Mouse (Mus musculus) left cerebral cortex, postnatal 10 days (tissue): ENCODE measurements around the gene Ctbp1. TPM values are rescaled to one million over a fixed set of nuclear protein-coding genes. Genes with fewer than 3 reads are reported as not detected.

Source experiments
- DNase-seq, 2 experiments: peaks; one replicate each; pipeline ENCODE4 v3.0.0; 2021 to 2022; ENCODE audit warnings: low spot score in 2 of 2, mixed read lengths in 1 of 2; ENCODE audit errors: extremely low spot score in 1 of 2
- intact Hi-C: fragments of 180-260 bp; cut with DNase I; formaldehyde crosslinking; loops from one replicate; pipeline ENCODE4 v1.15.1; 2025
- total RNA-seq, 2 experiments: library from RNA; stranded (reverse); gene quantifications; 2 replicates each; pipeline ENCODE4 v1.2.3; 2021

The Ctbp1 gene
- total RNA-seq, result 100 to 1,000 TPM; 275 to 299 TPM

DNA sequence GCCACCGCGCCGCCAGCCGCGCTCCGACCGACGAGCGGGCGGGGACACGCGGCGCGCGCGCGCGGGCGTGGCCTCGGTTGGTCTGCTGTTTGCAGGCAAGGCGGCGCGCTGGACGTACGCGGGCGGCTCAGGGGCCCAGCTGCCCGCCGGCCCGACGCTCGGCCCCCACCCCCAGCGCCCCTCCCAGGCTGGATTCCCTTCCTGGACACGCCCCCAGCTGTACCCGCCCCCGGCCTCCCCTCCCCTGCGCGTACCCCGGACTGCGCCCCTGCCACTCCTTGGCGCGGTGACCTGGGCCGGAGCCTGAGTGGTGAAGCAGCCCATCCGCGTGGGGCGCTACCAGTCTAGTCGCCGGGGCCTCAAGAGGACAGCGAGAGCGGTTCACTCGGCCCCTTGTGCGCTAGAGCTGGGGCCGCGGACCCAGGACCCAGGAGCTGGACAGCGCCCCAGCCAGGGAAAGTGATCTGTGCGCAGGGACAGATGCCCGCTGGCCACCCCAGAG lies at the start of gene Ctbp1:
Gene Ctbp1 (minus strand): TSS at position 42 of the 502 bp plus-strand sequence.
- intact Hi-C loops, result loop anchor here (2.0 to 5.0 kb wide), 2 partner anchors 62 to 102 kb away; partner anchors contain the start of gene Maea
- DNase-seq, result peak; percentile 87 to 98

GRCm38 (mm10) chr5:33324491-33324890 lies 49.7 kb upstream of the Ctbp1 start:
- no peak for DNase-seq

GRCm38 (mm10) chr5:33312192-33312591 lies 37.4 kb upstream of the Ctbp1 start:
- intact Hi-C loops, result no loop called here
- no peak for DNase-seq

More at GRCm38 (mm10) chr5:33324491-33324890, 49.7 kb upstream of the Ctbp1 start:
- intact Hi-C loops, result no loop called here

GRCm38 (mm10) chr5:33310704-33311462 lies 36.1 kb upstream of the Ctbp1 start:
- intact Hi-C loops, result no loop called here
- no peak for DNase-seq

DNA sequence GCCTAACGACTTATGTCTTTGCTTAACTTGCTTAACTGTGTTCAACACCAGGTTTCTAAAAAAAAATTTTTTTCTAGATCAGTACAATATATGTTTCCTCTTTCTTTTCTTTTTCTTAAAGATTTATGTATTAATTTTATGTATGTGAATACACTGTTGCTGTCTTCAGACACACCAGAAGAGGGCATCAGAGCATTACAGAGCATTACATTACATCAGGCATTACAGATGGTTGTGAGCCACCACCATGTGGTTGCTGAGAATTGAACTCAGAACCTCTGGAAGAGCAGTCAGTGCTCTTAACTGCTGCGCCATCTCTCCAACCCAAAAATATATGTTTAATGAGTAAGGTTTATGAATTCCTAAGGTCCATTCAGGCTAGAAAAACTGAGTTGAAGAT lies 27.0 kb upstream of the Ctbp1 start:
- no peak for DNase-seq
- intact Hi-C loops, result no loop called here

DNA sequence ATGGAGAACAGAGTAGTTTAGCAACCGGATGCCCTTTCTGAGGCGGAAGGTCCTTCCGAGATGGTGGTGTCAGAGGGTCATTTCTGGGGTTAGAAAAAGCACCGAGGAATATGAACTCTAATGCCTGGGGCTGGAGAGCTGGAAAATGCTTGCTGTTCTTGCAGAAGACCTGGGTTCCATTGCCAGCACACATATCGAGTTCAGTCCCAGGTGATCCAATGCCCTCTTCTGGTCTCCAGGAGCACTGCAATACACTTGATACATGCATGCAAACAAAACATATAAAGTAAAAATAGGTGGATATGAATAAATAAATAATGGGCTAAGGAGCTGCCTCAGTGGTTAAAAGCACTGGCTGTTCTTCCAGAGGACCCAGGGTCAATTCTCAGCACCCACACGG lies 22.4 kb upstream of the Ctbp1 start:
- no peak for DNase-seq
- intact Hi-C loops, result no loop called here

- intact Hi-C loops, result no loop called here
- DNase-seq, result no peak
Observed at GRCm38 (mm10) chr5:33293796-33294430, 19.1 kb upstream of the Ctbp1 start.

DNA sequence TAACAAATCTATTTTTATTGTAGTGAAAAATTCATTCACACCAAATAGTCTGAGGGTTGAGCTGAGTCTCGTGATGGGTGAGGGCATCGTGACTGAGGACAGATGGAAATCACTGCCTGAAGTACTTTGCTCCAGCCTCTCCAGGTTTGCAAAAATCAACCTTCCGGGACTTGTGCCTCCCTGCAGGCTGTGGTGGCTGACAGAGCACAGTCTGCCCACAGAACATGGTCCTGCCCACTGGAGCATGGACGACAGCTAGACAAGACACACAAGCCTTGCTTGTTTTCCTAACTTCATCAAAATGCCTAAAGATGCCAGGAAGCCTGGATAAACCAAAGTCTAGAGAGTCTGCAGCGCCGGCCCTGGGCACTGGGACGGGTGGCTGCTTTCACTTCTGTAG lies 9.2 kb upstream of the Ctbp1 start:
- DNase-seq, result no peak
- intact Hi-C loops, result no loop called here

GRCm38 (mm10) chr5:33281428-33281827 lies 6.6 kb upstream of the Ctbp1 start:
- intact Hi-C loops, result no loop called here
- no peak for DNase-seq

DNA sequence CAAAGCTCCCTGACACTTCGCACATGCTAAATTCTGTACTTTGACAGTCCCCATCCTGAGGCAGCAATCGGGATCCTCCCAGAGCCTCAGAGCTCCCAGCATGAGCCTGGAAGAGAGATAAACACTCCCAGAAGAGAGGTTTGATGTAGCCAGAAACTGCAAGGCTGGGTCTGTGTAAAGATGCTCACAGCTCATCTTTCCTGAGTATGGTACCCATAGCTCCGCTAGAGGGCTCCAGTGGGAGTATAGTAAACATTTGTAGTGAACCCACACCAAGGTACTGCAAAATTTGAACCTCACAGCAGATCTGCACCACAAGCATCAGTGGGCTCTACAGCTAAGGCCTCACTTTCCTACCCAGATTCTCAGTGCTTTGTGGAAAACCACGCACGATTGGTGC lies 4.2 kb upstream of the Ctbp1 start:
- no peak for DNase-seq
- intact Hi-C loops, result loop anchor here (5.0 kb wide), 1 partner anchor 58 kb away; the partner anchor contains the start of gene Maea

GRCm38 (mm10) chr5:33277286-33277685 lies 2.5 kb upstream of the Ctbp1 start:
- intact Hi-C loops, result loop anchor here (5.0 kb wide), 1 partner anchor 60 kb away; the partner anchor contains the start of gene Maea
- DNase-seq, result no peak

- DNase-seq, result no peak
- intact Hi-C loops, result loop anchor here (2.0 to 5.0 kb wide), 2 partner anchors 62 to 101 kb away; partner anchors contain the start of gene Maea
Observed at GRCm38 (mm10) chr5:33275754-33276153, 960 bp upstream of the Ctbp1 start.

DNA sequence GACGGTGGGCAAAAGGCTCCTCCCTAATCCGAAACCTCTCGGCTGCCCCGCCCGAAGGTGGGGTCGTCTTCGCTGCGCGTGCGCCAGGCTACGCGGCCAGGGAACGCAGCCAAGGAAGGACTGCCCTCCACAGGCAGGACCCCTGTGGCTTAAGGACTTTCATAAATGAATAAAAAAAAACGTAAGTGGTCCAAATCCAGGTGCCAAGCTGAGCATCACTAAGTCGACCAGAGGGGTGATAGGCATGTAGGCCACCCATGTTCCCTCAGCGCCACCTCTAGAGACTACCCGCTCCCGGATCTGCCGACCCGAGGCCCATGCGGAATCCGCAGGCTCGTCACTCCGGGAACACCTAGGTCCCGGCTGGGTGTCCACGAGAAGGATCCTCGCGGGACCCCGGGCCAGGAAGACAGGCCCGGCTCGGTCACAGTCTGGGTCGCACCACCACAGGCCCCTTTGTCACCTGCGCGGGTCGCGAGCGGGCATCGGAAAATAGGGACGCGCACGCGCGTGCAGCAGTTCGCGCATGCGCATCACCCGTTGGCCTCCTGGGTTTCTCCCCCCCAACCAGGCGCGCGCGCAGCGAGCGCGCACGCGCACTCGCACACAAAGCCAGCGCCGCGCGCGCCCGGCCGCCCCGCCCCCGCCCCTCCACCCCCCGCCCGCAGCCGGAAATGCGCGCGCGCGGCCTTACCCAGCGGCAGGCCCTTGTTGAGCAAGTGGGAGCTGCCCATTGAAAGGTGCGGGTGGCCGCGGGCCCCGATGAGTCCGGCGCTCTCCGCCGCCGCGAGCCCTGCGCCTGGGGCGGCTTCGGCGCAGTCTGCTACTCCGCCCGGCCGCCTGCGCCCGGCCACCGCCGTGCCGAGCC lies 475 bp downstream of the Ctbp1 start:
- intact Hi-C loops, result loop anchor here (2.0 kb wide), 1 partner anchor 102 kb away; no protein-coding TSS in a partner anchor
- peak; percentile 84 to 94 for DNase-seq

GRCm38 (mm10) chr5:33273777-33274084 lies 1.1 kb downstream of the Ctbp1 start:
- no peak for DNase-seq
- intact Hi-C loops, result loop anchor here (2.0 kb wide), 1 partner anchor 103 kb away; no protein-coding TSS in a partner anchor

- no peak for DNase-seq
- intact Hi-C loops, result no loop called here
Observed at GRCm38 (mm10) chr5:33272845-33273776, 1.7 kb downstream of the Ctbp1 start.

- intact Hi-C loops, result no loop called here
- DNase-seq, result no peak
Observed at GRCm38 (mm10) chr5:33272146-33272545, 2.6 kb downstream of the Ctbp1 start.

DNA sequence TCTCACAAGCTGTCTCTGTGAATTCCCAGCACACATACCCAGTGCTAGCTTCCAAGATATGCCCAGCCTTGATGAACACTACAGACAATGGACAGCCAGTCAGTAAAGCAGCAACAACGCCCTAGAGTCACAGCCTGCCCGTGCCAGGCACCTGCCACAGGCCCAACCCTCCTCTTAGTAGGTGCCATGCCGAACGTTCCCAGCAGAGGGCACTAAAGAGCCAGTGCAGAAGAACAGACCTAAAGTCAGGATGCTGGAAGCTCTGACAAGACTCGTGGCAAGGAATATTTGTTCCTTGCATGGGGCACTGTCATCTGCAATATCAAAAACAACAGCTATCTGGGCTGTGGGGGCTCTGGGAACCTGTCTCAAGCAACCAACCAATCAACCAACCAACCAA lies 4.2 kb downstream of the Ctbp1 start:
- intact Hi-C loops, result no loop called here
- peak; percentile 64 to 82 for DNase-seq

- intact Hi-C loops, result no loop called here
- no peak for DNase-seq
Observed at GRCm38 (mm10) chr5:33254416-33254815, 20.4 kb downstream of the Ctbp1 start.
